Mouse (Mus musculus) heart, embryonic 10.5 days (tissue): ENCODE data around the gene Olfr1392. TPM values are rescaled to one million over a fixed set of nuclear protein-coding genes. Genes with fewer than 3 reads are reported as not detected.
"Not testable (repeated sequence)": the region's sequence is repeated elsewhere in the genome, so short reads cannot be mapped to it uniquely, and the experiment has no call there.

Experiments used
- DNase-seq: peaks from one replicate; pipeline ENCODE4 v3.0.0-alpha.2; 2017; ENCODE audit warnings: low spot score
- H3K27ac ChIP-seq: fragments of 300-500 bp; sonication (generic); 2 replicates; pipeline ENCODE4 v1.5.1; 2016; ENCODE audit warnings: mild to moderate bottlenecking
- H3K27me3 ChIP-seq: fragments of 300-500 bp; sonication (generic); 2 replicates; pipeline ENCODE4 v1.6.1; 2016; ENCODE audit warnings: mild to moderate bottlenecking; ENCODE audit not compliant: poor library complexity, insufficient read depth, severe bottlenecking
- H3K36me3 ChIP-seq: fragments of 300-500 bp; sonication (generic); 2 replicates; pipeline ENCODE4 v1.6.1; 2016; ENCODE audit warnings: mild to moderate bottlenecking, moderate library complexity
- H3K4me1 ChIP-seq: fragments of 300-500 bp; sonication (generic); 2 replicates; pipeline ENCODE4 v1.6.1; 2016; ENCODE audit warnings: mild to moderate bottlenecking
- H3K4me3 ChIP-seq: fragments of 300-500 bp; sonication (generic); 2 replicates; pipeline ENCODE4 v1.5.1; 2016; ENCODE audit warnings: mild to moderate bottlenecking, moderate library complexity
- H3K9me3 ChIP-seq: fragments of 300-500 bp; sonication (generic); 2 replicates; pipeline ENCODE4 v1.6.1; 2016; ENCODE audit warnings: mild to moderate bottlenecking, moderate library complexity
- WGBS: fragments of 180-500 bp; shearing (Covaris S2); methylation state at CpG from one replicate; pipeline ENCODE4 v1.1.7; 2016; 5-methylcytosine and 5-hydroxymethylcytosine counted together
- polyA plus RNA-seq: library from polyadenylated mRNA; unstranded; fragments of >200 nt; fragmentation: Nextera tagmentation; extraction: Ambion mirVana; gene quantifications from 2 replicates; pipeline ENCODE4 v1.2.1, GENCODE M21; 2016

Olfr1392 gene
- polyA plus RNA-seq = not detected in 2 replicates

GRCm38 (mm10) chr11:49284982-49285381 is at the start of gene Olfr1392:
Gene Olfr1392 (plus strand): TSS chr11:49285282.
- H3K27ac ChIP-seq, DNase-seq, H3K36me3 ChIP-seq, H3K9me3 ChIP-seq, H3K27me3 ChIP-seq, H3K4me3 ChIP-seq, H3K4me1 ChIP-seq: not testable (repeated sequence)
- WGBS = 60% methylated on average over 1 of the region's 1 CpGs

- Histone ChIP-seq H3K27me3 (no peaks in the 10 kb centered on the region), H3K4me1 (no peaks in the 10 kb centered on the region), H3K9me3 (no peaks in the 10 kb centered on the region), H3K36me3 (no peaks in the 10 kb centered on the region), H3K27ac (no peak overlapping the region), H3K4me3 (no peak overlapping the region)
- 69% methylated on average over 3 of the region's 3 CpGs for WGBS
- DNase-seq = no peak
Measured at GRCm38 (mm10) chr11:49235459-49236207, 49.4 kb upstream of the Olfr1392 start.

- H3K27ac ChIP-seq = no peak overlapping the region
- H3K27me3 ChIP-seq = no peaks in the 10 kb centered on the region
- no peaks in the 10 kb centered on the region for H3K4me1 ChIP-seq
- WGBS = 80% methylated on average over 1 of the region's 1 CpGs
- H3K4me3 ChIP-seq = no peak overlapping the region
- DNase-seq = no peak
- H3K9me3 ChIP-seq = no peaks in the 10 kb centered on the region
- no peaks in the 10 kb centered on the region for H3K36me3 ChIP-seq
Measured at GRCm38 (mm10) chr11:49236891-49237290, 48.2 kb upstream of the Olfr1392 start.

GRCm38 (mm10) chr11:49237532-49237931 is 47.5 kb upstream of the Olfr1392 start:
- WGBS = 61% methylated on average over 2 of the region's 2 CpGs
- Histone ChIP-seq H3K27ac (no peak overlapping the region), H3K4me3 (no peak overlapping the region), H3K9me3 (no peaks in the 10 kb centered on the region), H3K27me3 (no peaks in the 10 kb centered on the region), H3K36me3 (no peaks in the 10 kb centered on the region), H3K4me1 (no peaks in the 10 kb centered on the region)
- no peak for DNase-seq

- H3K4me3 ChIP-seq = no peak overlapping the region
- no peak for DNase-seq
- no peaks in the 10 kb centered on the region for H3K9me3 ChIP-seq
- no peak overlapping the region for H3K27ac ChIP-seq
- WGBS = 72% methylated on average over 1 of the region's 1 CpGs
- H3K36me3 ChIP-seq = no peaks in the 10 kb centered on the region
- peaks cover 11% of the 10 kb centered on the region for H3K4me1 ChIP-seq
- H3K27me3 ChIP-seq = no peaks in the 10 kb centered on the region
Measured at GRCm38 (mm10) chr11:49240310-49240709, 44.8 kb upstream of the Olfr1392 start.

GRCm38 (mm10) chr11:49240874-49241273 is 44.2 kb upstream of the Olfr1392 start:
- H3K27ac ChIP-seq = no peak overlapping the region
- no peak for DNase-seq
- no peaks in the 10 kb centered on the region for H3K36me3 ChIP-seq
- H3K27me3 ChIP-seq = no peaks in the 10 kb centered on the region
- no peaks in the 10 kb centered on the region for H3K9me3 ChIP-seq
- H3K4me3 ChIP-seq = no peak overlapping the region
- WGBS = 79% methylated on average over 4 of the region's 4 CpGs
- peaks cover 15% of the 10 kb centered on the region for H3K4me1 ChIP-seq

GRCm38 (mm10) chr11:49241471-49241870 is 43.6 kb upstream of the Olfr1392 start:
- Histone ChIP-seq H3K4me1 (peaks cover 20% of the 10 kb centered on the region), H3K27me3 (no peaks in the 10 kb centered on the region), H3K36me3 (no peaks in the 10 kb centered on the region), H3K27ac (no peak overlapping the region), H3K4me3 (no peak overlapping the region), H3K9me3 (no peaks in the 10 kb centered on the region)
- WGBS = 43% methylated on average over 1 of the region's 1 CpGs
- DNase-seq = no peak

- peaks cover 32% of the 10 kb centered on the region for H3K4me1 ChIP-seq
- peak overlapping the region; percentile 92 for H3K27ac ChIP-seq
- DNase-seq = no peak
- no peaks in the 10 kb centered on the region for H3K9me3 ChIP-seq
- 20% methylated on average over 11 of the region's 11 CpGs for WGBS
- peak overlapping the region; percentile 66 for H3K4me3 ChIP-seq
- no peaks in the 10 kb centered on the region for H3K27me3 ChIP-seq
- H3K36me3 ChIP-seq = no peaks in the 10 kb centered on the region
Measured at GRCm38 (mm10) chr11:49242944-49243626, 42.0 kb upstream of the Olfr1392 start.

- WGBS = under 1% methylated on average over 47 of the region's 60 CpGs
- Histone ChIP-seq H3K9me3 (no peaks in the 10 kb centered on the region), H3K4me1 (peaks cover 36% of the 10 kb centered on the region), H3K36me3 (no peaks in the 10 kb centered on the region), H3K27ac (peak within 1 kb of the TSS; percentile 92), H3K27me3 (no peaks in the 10 kb centered on the region), H3K4me3 (peak within 1 kb of the TSS; percentile 66)
- DNase-seq = peak; percentile 99
Measured at GRCm38 (mm10) chr11:49243727-49244594, 41.1 kb upstream of the Olfr1392 start, which contains the start of gene Mgat1. Gene Mgat1 (plus strand): TSS chr11:49244191.

GRCm38 (mm10) chr11:49244595-49244930 is 40.5 kb upstream of the Olfr1392 start:
- WGBS = 0% methylated on average over 4 of the region's 4 CpGs
- H3K4me1 ChIP-seq = peaks cover 42% of the 10 kb centered on the region
- no peak for DNase-seq

GRCm38 (mm10) chr11:49245176-49245575 is 39.9 kb upstream of the Olfr1392 start:
- no peaks in the 10 kb centered on the region for H3K36me3 ChIP-seq
- 9% methylated on average over 7 of the region's 7 CpGs for WGBS
- H3K4me3 ChIP-seq = peak overlapping the region; percentile 66
- H3K4me1 ChIP-seq = peaks cover 47% of the 10 kb centered on the region
- no peaks in the 10 kb centered on the region for H3K27me3 ChIP-seq
- H3K27ac ChIP-seq = peak overlapping the region; percentile 92
- DNase-seq = no peak
- no peaks in the 10 kb centered on the region for H3K9me3 ChIP-seq

More at GRCm38 (mm10) chr11:49244595-49244930, 40.5 kb upstream of the Olfr1392 start:
- Histone ChIP-seq H3K9me3 (no peaks in the 10 kb centered on the region), H3K36me3 (no peaks in the 10 kb centered on the region), H3K4me3 (peak overlapping the region; percentile 66), H3K27ac (peak overlapping the region; percentile 92), H3K27me3 (no peaks in the 10 kb centered on the region)

GRCm38 (mm10) chr11:49245634-49246415 is 39.3 kb upstream of the Olfr1392 start:
- peaks cover 51% of the 10 kb centered on the region for H3K4me1 ChIP-seq
- H3K9me3 ChIP-seq = no peaks in the 10 kb centered on the region
- 20% methylated on average over 12 of the region's 12 CpGs for WGBS

More at GRCm38 (mm10) chr11:49245634-49246415, 39.3 kb upstream of the Olfr1392 start:
- no peak for DNase-seq
- H3K4me3 ChIP-seq = peak overlapping the region; percentile 66
- no peaks in the 10 kb centered on the region for H3K36me3 ChIP-seq
- H3K27ac ChIP-seq = peak overlapping the region; percentile 92
- no peaks in the 10 kb centered on the region for H3K27me3 ChIP-seq
